Comparison of ENCODE assay signal across 8 mouse cellular contexts in the genomic region with DNA sequence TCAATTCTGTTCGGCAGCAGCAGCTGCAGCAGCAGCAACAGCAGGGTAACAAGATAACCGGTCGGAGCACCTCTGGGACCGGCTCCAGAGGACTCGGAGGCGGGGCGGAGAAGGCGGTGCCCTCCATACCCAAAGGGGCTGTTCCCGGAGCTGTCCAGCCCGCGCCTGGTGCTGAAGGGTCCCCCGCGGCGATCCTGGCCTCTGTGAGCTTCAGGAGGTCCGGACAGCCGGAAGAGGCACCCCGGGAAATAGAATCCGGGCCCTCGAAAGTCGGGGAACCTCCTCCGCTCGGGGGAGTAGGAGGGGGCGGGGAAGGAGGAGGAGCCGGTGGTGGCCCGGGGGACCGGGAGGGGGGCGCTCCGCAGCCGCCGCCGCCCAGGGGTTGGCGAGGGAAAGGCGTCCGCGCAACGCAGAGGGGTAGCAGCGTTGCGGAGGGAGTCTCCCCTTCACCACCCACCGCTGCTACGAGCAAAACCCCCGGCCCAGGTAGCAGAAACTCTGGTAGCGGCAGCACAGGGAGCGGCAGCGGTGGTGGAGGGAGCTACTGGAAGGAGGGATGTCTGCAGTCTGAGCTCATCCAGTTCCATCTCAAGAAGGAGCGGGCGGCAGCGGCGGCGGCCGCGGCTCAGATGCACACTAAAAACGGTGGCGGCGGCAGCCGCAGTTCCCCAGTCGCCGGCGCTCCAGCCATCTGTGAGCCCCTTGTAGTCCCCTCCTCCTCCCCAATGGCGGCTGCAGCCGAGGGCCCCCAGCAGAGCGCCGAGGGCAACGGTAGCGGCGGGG. TPM values are rescaled to one million over a fixed set of nuclear protein-coding genes. Genes with fewer than 3 reads are reported as not detected.
A peak's percentile ranks its signal among the peaks of the same experiment; 100 is the strongest.
DNase-seq lines count a peak whose midpoint lies in the region; ATAC-seq and TF ChIP-seq lines count a peak whose summit lies in the region.

No protein-coding gene starts in this region.

- no peak overlapping the region for H3K27ac ChIP-seq in bone marrow macrophage, adult 2 months (ENCODE audit: insufficient read depth, low read depth, low read length)
- H3K27ac ChIP-seq in intestine, postnatal 0 days (ENCODE audit: low read depth, low read length) = no peak overlapping the region

- no peak for TF ChIP-seq POLR2A in bone marrow macrophage, adult 2 months (IDR thresholded peaks at IDR 0.05; ENCODE audit: borderline replicate concordance, low read depth, low read length)

- H3K36me3 ChIP-seq in intestine, postnatal 0 days (ENCODE audit: control insufficient read depth, insufficient read depth) = no peaks in the 10 kb centered on the region

- intact Hi-C loops in left cerebral cortex, postnatal 25 days (cut with DNase I) = loop anchor here (2.0 kb wide), 2 partner anchors 30 to 166 kb away; partner anchors contain the start of gene Echdc1

- peak overlapping the region; percentile 87 for H3K4me2 ChIP-seq in intestine, postnatal 0 days (replicated peaks; ENCODE audit: low read depth)

- H3K27me3 ChIP-seq in intestine, postnatal 0 days (replicated peaks; ENCODE audit: control insufficient read depth, insufficient read depth, low read length) = peaks cover 37% of the 10 kb centered on the region

- ATAC-seq in intestine, postnatal 0 days = peak; percentile 80

- no peak overlapping the region for H3K9ac ChIP-seq in intestine, postnatal 0 days (ENCODE audit: low read depth, low read length)

- DNase-seq in embryo, embryonic 11.5 days (ENCODE audit: low read depth, low spot score) = peak; percentile 67
- peak; percentile 61 to 80 for DNase-seq in gastrocnemius, postnatal 4 days (ENCODE audit: low spot score in 2 of 2)
- peak; percentile 82 to 86 for DNase-seq in left cerebral cortex, postnatal 25 days (ENCODE audit: low spot score in 2 of 2)
- peak; percentile 84 for DNase-seq in mesoderm, embryonic 11.5 days (ENCODE audit: low read depth, low spot score)
- peak; percentile 79 for DNase-seq in right cerebral cortex, postnatal 4 days
- no peak for DNase-seq in natural killer cell, adult 2 months (ENCODE audit: low spot score in 2 of 2)

- no peaks in the 10 kb centered on the region for H3K9me3 ChIP-seq in intestine, postnatal 0 days (ENCODE audit: control insufficient read depth)

- under 1% methylated on average over 60 of the region's 65 CpGs for WGBS in intestine, postnatal 0 days

- peak overlapping the region; percentile 21; the same call in 1 of the 2 replicates for H3K4me3 ChIP-seq in bone marrow macrophage, adult 2 months (ENCODE audit: insufficient read depth, low read length)
- peak overlapping the region; percentile 52 for H3K4me3 ChIP-seq in intestine, postnatal 0 days (ENCODE audit: low read depth, low read length)

- TF ChIP-seq CTCF in bone marrow macrophage, adult 2 months (IDR thresholded peaks at IDR 0.05; ENCODE audit: low read depth, low read length) = no peak
- TF ChIP-seq CTCF in intestine, postnatal 0 days (IDR thresholded peaks at IDR 0.05; ENCODE audit: low read depth) = no peak

- H3K4me1 ChIP-seq in bone marrow macrophage, adult 2 months (ENCODE audit: control insufficient read depth, insufficient read depth, low read length) = no peaks in the 10 kb centered on the region
- no peaks in the 10 kb centered on the region for H3K4me1 ChIP-seq in intestine, postnatal 0 days (replicated peaks; ENCODE audit: control insufficient read depth, insufficient read depth, low read length)

RNA-seq across cellular contexts. Expression of gene Soga3, which starts 3.4 kb away (rescaled TPM):
- not detected in 2 replicates for polyA plus RNA-seq in bone marrow macrophage, adult 2 months (2012; ENCODE audit: insufficient read depth, insufficient read length, missing spikeins)
- under 1 TPM; 0.42 to 0.49 TPM for total RNA-seq in gastrocnemius, postnatal 4 days (2021)
- polyA plus RNA-seq in intestine, postnatal 0 days (2015; fragmentation: Nextera tagmentation; extraction: Ambion mirVana) = 2.2 and 2.7 TPM in 2 replicates
- 100 to 1,000 TPM; 157 to 166 TPM for total RNA-seq in left cerebral cortex, postnatal 25 days (2021)

RNA-seq across cellular contexts. Expression of gene Gm49353, which starts 51.7 kb away (rescaled TPM):
- polyA plus RNA-seq in bone marrow macrophage, adult 2 months (2012; ENCODE audit: insufficient read depth, insufficient read length, missing spikeins) = not detected in 2 replicates
- not detected for total RNA-seq in gastrocnemius, postnatal 4 days (2021)
- 0.25 TPM in 2 replicates for polyA plus RNA-seq in intestine, postnatal 0 days (2015; fragmentation: Nextera tagmentation; extraction: Ambion mirVana)
- total RNA-seq in left cerebral cortex, postnatal 25 days (2021) = 10 to 100 TPM; 23.8 to 31.2 TPM

Comparison
In these comparisons a context has a peak if more than half of its experiments do, and no peak if none do; other contexts are left out.
1. DNase-seq: peak in embryo, embryonic 11.5 days (single experiment), gastrocnemius, postnatal 4 days (2 of 2), left cerebral cortex, postnatal 25 days (2 of 2), mesoderm, embryonic 11.5 days (single experiment) and right cerebral cortex, postnatal 4 days (single experiment); none in natural killer cell, adult 2 months (0 of 2).
2. RNA of gene Soga3, which starts 3.4 kb away (total RNA-seq): 157 to 166 TPM in left cerebral cortex, postnatal 25 days; 0.42 to 0.49 TPM in gastrocnemius, postnatal 4 days; every median in the first group is over 100 times any median in the second.
3. RNA of gene Gm49353, which starts 51.7 kb away (total RNA-seq): 23.8 to 31.2 TPM in left cerebral cortex, postnatal 25 days; not detected in gastrocnemius, postnatal 4 days; every median in the first group is over 10 times any median in the second.